Mouse (Mus musculus) gastrocnemius, adult 2 months (tissue): ENCODE measurements at regions not wholly inside any gene's neighbourhood (a gene's known extent, or its start where the extent isn't known, plus 50 kb on each side); places are given as distances from the start of the nearest gene placed in this dataset.
"Not testable (repeated sequence)": the region's sequence is repeated elsewhere in the genome, so short reads cannot be mapped to it uniquely, and the experiment has no call there.

ENCODE experiments used
- DNase-seq: peaks from one replicate; pipeline ENCODE4 v3.0.0; 2022
- H3K27ac ChIP-seq: fragments of 200-600 bp; 2 replicates; pipeline ENCODE4 v1.8.1; 2022; ENCODE audit warnings: mild to moderate bottlenecking
- H3K4me3 ChIP-seq: fragments of 200-600 bp; 2 replicates; pipeline ENCODE4 v1.8.1; 2022; ENCODE audit warnings: mild to moderate bottlenecking, moderate library complexity
- CTCF ChIP-seq: fragments of 200-600 bp; IDR thresholded peaks from 2 replicates; pipeline ENCODE4 v1.8.1; 2022; ENCODE audit warnings: antibody characterized with exemption, mild to moderate bottlenecking, moderate library complexity
- intact Hi-C: fragments of 180-260 bp; cut with DNase I; formaldehyde crosslinking; loops from one replicate; pipeline ENCODE4 v1.15.1; 2025

DNA sequence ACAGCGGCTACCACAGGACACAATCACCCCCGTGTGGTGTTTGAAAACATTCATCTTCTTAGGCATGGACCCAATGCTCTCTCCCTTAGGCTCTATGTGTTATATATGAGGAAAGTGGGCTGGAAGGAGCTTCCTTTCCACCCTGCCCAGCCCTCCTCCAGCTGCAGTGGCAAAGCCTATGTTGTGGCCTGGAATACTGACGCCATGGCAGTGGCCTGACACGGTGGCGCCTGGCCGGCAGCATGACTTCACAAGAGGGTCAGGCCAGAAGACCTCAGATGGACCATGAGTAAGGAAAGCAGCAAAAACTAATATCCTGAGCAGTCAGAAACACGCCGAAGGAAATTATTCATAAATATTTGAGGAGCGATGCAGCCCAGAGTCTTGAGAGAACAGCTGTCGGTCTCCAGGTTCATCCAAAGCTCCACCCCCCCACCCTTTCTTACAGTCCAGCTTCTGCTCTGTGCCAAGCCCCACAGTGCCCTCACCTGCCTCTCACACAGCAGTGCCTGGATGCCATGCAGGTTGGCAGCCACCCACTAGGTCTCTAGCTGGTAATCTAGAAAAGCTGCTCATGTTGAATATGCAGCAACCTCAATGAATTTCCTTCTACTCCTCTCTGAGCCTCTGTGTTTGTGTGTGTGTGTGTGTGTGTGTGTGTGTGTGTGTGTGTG lies 577.3 kb upstream of the Clint1 start:
- Histone ChIP-seq H3K4me3 (no peak overlapping the region), H3K27ac (peak overlapping the region; percentile 61)
- intact Hi-C loops, result no loop called here
- no peak for TF ChIP-seq CTCF
- peak; percentile 55 for DNase-seq

- no peak for TF ChIP-seq CTCF
- intact Hi-C loops, result no loop called here
- H3K4me3 ChIP-seq, result no peak overlapping the region
- no peak overlapping the region; the same call in 1 of the 2 replicates for H3K27ac ChIP-seq
- peak; percentile 34 for DNase-seq
Observed at GRCm38 (mm10) chr11:45275170-45275569, 576.7 kb upstream of the Clint1 start.

DNA sequence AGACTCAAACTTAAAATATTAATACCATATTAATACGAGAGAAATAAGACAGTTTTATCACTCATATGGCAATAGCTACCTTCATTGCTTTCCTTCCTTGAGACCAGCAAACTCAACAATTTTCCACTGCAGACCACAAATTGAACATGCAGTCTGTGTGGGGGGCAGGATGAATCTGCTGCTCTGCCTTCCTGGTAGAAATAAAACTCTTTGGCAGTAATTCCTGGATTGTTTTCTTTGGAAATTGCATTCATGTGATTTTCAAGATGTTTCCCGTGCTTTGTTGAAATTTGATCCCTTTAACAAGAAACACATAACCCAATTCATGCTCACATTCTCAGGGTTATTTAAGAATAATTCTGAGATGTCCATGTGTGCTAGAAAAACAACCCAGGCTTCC lies 555.1 kb upstream of the Clint1 start:
- Histone ChIP-seq H3K27ac (peak overlapping the region; percentile 38), H3K4me3 (no peak overlapping the region)
- TF ChIP-seq CTCF, result no peak
- DNase-seq, result no peak
- intact Hi-C loops, result no loop called here

- intact Hi-C loops, result no loop called here
- H3K27ac ChIP-seq, result no peak overlapping the region
- no peak for TF ChIP-seq CTCF
- no peak for DNase-seq
- H3K4me3 ChIP-seq, result no peak overlapping the region
Observed at GRCm38 (mm10) chr11:45311934-45312333, 539.9 kb upstream of the Clint1 start.

DNA sequence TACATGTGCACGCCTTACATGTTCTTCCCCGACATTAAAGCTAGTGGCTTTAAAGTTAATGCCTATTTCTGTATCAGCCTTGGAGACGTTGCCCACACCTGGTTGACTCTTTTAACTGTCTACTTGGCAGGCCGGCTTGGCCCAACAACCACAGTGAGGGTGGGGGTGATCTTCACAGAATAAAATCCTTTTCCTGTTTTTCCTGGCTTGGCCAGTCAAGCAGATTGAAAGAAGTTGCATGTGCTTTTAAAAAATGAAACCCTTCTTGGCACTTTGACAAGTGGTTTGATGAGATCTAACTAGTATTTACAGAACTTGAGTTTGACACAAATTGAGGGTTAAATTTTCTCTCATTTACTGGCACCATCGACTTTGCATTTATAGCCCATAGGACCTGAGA lies 528.1 kb upstream of the Clint1 start:
- Histone ChIP-seq H3K4me3 (no peak overlapping the region), H3K27ac (no peak overlapping the region)
- no peak for DNase-seq
- intact Hi-C loops, result no loop called here
- TF ChIP-seq CTCF, result no peak

DNA sequence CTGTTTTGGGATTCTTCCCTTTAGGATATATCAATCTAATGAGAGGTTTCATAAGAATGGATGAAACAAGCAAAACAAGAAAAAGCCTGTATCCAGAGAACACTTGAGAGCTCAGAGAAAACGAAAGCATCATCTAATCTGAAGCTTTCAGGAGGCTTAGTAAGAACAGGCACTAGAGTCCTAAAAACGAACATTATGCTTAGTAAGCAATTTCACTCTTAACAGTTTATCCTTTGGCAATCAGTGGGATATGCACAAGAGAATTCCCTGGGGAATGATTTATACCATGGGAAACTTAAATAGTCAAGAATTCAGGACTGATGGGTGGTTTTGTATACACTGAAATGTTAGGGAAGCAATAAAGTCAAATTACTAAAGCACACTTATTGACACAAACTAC lies 521.5 kb upstream of the Clint1 start:
- no peak for TF ChIP-seq CTCF
- DNase-seq, result no peak
- H3K27ac ChIP-seq, result no peak overlapping the region

GRCm38 (mm10) chr11:45333756-45334155 lies 518.1 kb upstream of the Clint1 start:
- intact Hi-C loops, result no loop called here
- no peak for TF ChIP-seq CTCF

More for the DNA sequence above, 521.5 kb upstream of the Clint1 start:
- no peak overlapping the region for H3K4me3 ChIP-seq
- intact Hi-C loops, result no loop called here

GRCm38 (mm10) chr11:45349331-45349730 lies 502.5 kb upstream of the Clint1 start:
- intact Hi-C loops, result no loop called here

More at GRCm38 (mm10) chr11:45333756-45334155, 518.1 kb upstream of the Clint1 start:
- no peak for DNase-seq
- Histone ChIP-seq H3K4me3 (no peak overlapping the region), H3K27ac (no peak overlapping the region)

GRCm38 (mm10) chr11:45365343-45365742 lies 486.5 kb upstream of the Clint1 start:
- no peak overlapping the region for H3K27ac ChIP-seq
- DNase-seq, result no peak
- no peak overlapping the region for H3K4me3 ChIP-seq
- no peak for TF ChIP-seq CTCF
- intact Hi-C loops, result no loop called here

More at GRCm38 (mm10) chr11:45349331-45349730, 502.5 kb upstream of the Clint1 start:
- TF ChIP-seq CTCF, result no peak
- Histone ChIP-seq H3K4me3 (no peak overlapping the region), H3K27ac (no peak overlapping the region)
- no peak for DNase-seq

GRCm38 (mm10) chr11:45389243-45390146 lies 462.4 kb upstream of the Clint1 start:
- intact Hi-C loops, result no loop called here
- H3K27ac ChIP-seq, result no peak overlapping the region
- no peak for DNase-seq
- TF ChIP-seq CTCF, result no peak
- H3K4me3 ChIP-seq, result no peak overlapping the region

DNA sequence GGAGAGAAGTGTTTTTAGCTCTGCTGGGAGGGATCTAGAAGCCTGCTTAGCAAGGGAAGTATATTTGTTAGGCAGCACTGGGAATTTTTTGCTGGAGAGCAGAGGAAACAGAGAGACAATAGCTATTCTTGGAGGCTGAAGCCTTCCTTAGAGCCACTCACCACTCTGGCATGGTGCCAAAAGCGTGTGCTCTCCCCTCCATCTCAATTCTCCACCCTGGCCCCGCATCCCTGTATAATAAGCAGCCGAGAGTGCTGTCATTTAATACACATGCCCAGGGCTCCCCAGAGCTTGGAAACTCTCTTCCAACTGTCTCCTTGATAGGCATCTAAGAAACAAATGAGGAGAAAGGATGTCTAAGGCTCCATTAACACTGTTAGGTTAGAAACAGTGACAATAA lies 455.8 kb upstream of the Clint1 start:
- no peak for TF ChIP-seq CTCF
- no peak for DNase-seq
- intact Hi-C loops, result no loop called here
- H3K27ac ChIP-seq, result no peak overlapping the region
- H3K4me3 ChIP-seq, result no peak overlapping the region

DNA sequence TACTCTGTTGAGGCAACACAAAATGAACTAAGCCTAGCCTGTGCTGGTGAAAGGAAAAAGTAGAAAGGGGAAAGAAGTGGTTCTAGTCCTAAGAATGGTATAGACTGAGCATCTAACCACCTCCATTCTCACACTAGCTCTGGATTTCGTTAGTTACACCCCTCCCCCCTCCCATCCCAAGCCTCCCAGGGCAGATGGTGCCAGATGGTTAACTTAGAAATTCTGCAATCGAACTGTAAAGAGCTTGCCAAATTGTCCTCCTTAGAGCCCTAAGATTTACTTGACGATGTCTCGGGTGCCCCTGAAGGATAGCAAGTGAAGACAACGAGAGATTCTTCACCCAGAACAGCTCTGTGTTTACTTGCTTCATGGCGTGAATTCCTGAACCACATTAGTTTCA lies 453.7 kb upstream of the Clint1 start:
- TF ChIP-seq CTCF, result no peak

GRCm38 (mm10) chr11:45404377-45405029 lies 447.3 kb upstream of the Clint1 start:
- intact Hi-C loops, result no loop called here

More for the DNA sequence above, 453.7 kb upstream of the Clint1 start:
- no peak for DNase-seq
- H3K4me3 ChIP-seq, result no peak overlapping the region
- intact Hi-C loops, result no loop called here
- no peak overlapping the region for H3K27ac ChIP-seq

GRCm38 (mm10) chr11:45424066-45424465 lies 427.8 kb upstream of the Clint1 start:
- H3K27ac ChIP-seq, H3K4me3 ChIP-seq, DNase-seq, intact Hi-C loops: not testable (repeated sequence)

More at GRCm38 (mm10) chr11:45404377-45405029, 447.3 kb upstream of the Clint1 start:
- DNase-seq, result no peak
- Histone ChIP-seq H3K27ac (no peak overlapping the region), H3K4me3 (no peak overlapping the region)
- TF ChIP-seq CTCF, result no peak
